Mouse (Mus musculus) forebrain, embryonic 15.5 days (tissue): ENCODE measurements around the gene Esrra. TPM values are rescaled to one million over a fixed set of nuclear protein-coding genes. Genes with fewer than 3 reads are reported as not detected.
"Not testable (repeated sequence)": the region's sequence is repeated elsewhere in the genome, so short reads cannot be mapped to it uniquely, and the experiment has no call there.

ENCODE experiments used
- ATAC-seq: fragments of 200-750 bp; cut with Nextera tagmentation; replicated peaks from 2 replicates; pipeline ENCODE4 v1.8.0; 2017; ENCODE audit warnings: mild to moderate bottlenecking, moderate TSS enrichment, moderate library complexity
- H3K27ac ChIP-seq: fragments of 300-500 bp; sonication (generic); replicated peaks from 2 replicates; pipeline ENCODE4 v1.5.1; 2015; ENCODE audit warnings: mild to moderate bottlenecking, inconsistent platforms
- H3K27me3 ChIP-seq: fragments of 300-500 bp; sonication (generic); 2 replicates; pipeline ENCODE4 v1.6.1; 2015; ENCODE audit warnings: inconsistent platforms
- H3K36me3 ChIP-seq: fragments of 300-500 bp; sonication (generic); 2 replicates; pipeline ENCODE4 v1.6.1; 2015; ENCODE audit warnings: mild to moderate bottlenecking, inconsistent platforms
- H3K4me1 ChIP-seq: fragments of 300-500 bp; sonication (generic); 2 replicates; pipeline ENCODE4 v1.6.1; 2015; ENCODE audit warnings: inconsistent platforms
- H3K4me2 ChIP-seq: fragments of 300-500 bp; sonication (generic); replicated peaks from 2 replicates; pipeline ENCODE4 v1.6.1; 2015; ENCODE audit warnings: mild to moderate bottlenecking, inconsistent platforms
- H3K4me3 ChIP-seq: fragments of 300-500 bp; sonication (generic); 2 replicates; pipeline ENCODE4 v1.5.1; 2015; ENCODE audit warnings: mild to moderate bottlenecking, inconsistent platforms
- H3K9ac ChIP-seq: fragments of 300-500 bp; sonication (generic); replicated peaks from 2 replicates; pipeline ENCODE4 v1.6.1; 2015; ENCODE audit warnings: mild to moderate bottlenecking, inconsistent platforms
- H3K9me3 ChIP-seq: fragments of 300-500 bp; sonication (generic); 2 replicates; pipeline ENCODE4 v1.6.1; 2016; ENCODE audit warnings: inconsistent platforms
- WGBS: fragments of 180-500 bp; shearing (Covaris S2); methylation state at CpG from one replicate; pipeline ENCODE4 v1.1.7; 2015; ENCODE audit warnings: mixed read lengths; 5-methylcytosine and 5-hydroxymethylcytosine counted together
- polyA plus RNA-seq: library from polyadenylated mRNA; unstranded; fragments of >200 nt; fragmentation: Nextera tagmentation; extraction: Ambion mirVana; gene quantifications from 2 replicates; pipeline ENCODE4 v1.2.1, GENCODE M21; 2015

The Esrra gene
- polyA plus RNA-seq, 1 experiment from 2014 or later = 20.3 TPM

GRCm38 (mm10) chr19:6914540-6914939 is 7.1 kb downstream of the Esrra start:
- ATAC-seq = no peak

GRCm38 (mm10) chr19:6913991-6914390 is 7.6 kb downstream of the Esrra start:
- no peak for ATAC-seq
- Histone ChIP-seq H3K4me3 (no peak overlapping the region), H3K27ac (no peak overlapping the region), H3K36me3 (peaks cover 33% of the 10 kb centered on the region), H3K27me3 (no peaks in the 10 kb centered on the region), H3K4me1 (peaks cover 12% of the 10 kb centered on the region), H3K9me3 (no peaks in the 10 kb centered on the region), H3K9ac (no peak overlapping the region), H3K4me2 (no peak overlapping the region)
- WGBS = 83% methylated on average over 11 of the region's 11 CpGs

More at GRCm38 (mm10) chr19:6914540-6914939, 7.1 kb downstream of the Esrra start:
- Histone ChIP-seq H3K9me3 (no peaks in the 10 kb centered on the region), H3K4me3 (no peak overlapping the region), H3K4me2 (no peak overlapping the region), H3K9ac (no peak overlapping the region), H3K4me1 (peaks cover 10% of the 10 kb centered on the region), H3K27me3 (no peaks in the 10 kb centered on the region), H3K36me3 (peaks cover 33% of the 10 kb centered on the region), H3K27ac (no peak overlapping the region)
- 91% methylated on average over 9 of the region's 9 CpGs for WGBS

DNA sequence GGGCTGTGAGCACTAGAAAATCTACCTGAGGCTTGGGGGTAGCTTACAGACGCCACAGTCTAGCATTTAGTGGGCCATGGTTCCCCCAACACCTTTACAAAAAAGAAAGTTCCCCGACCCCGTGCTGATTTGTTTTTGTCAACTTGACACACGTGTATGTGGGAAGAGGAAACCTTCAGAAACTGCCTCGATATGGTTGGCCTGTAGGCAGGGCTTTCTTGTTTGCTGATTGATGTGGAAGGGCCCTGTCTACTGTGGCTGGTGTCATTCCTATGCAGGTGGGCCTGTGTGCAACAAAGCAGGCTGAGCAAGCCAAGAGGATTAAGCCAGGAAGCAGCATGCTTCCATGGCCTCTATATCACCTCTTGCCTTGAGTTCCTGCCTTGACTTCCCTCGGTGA is 8.6 kb downstream of the Esrra start:
- Histone ChIP-seq H3K4me1 (peaks cover 22% of the 10 kb centered on the region), H3K4me2 (no peak overlapping the region), H3K4me3 (no peak overlapping the region), H3K9ac (no peak overlapping the region), H3K36me3 (peaks cover 28% of the 10 kb centered on the region), H3K27me3 (no peaks in the 10 kb centered on the region), H3K9me3 (no peaks in the 10 kb centered on the region), H3K27ac (no peak overlapping the region)
- no peak for ATAC-seq
- 92% methylated on average over 6 of the region's 6 CpGs for WGBS

GRCm38 (mm10) chr19:6912205-6912970 is 9.2 kb downstream of the Esrra start:
- 93% methylated on average over 15 of the region's 15 CpGs for WGBS
- no peak for ATAC-seq
- no peak overlapping the region for H3K27ac ChIP-seq

GRCm38 (mm10) chr19:6911101-6912074 is 10.2 kb downstream of the Esrra start:
- Histone ChIP-seq H3K27ac (no peak overlapping the region), H3K27me3 (no peaks in the 10 kb centered on the region), H3K4me2 (peak overlapping the region; percentile 13; the same call in 1 of the 2 replicates), H3K4me1 (peaks cover 26% of the 10 kb centered on the region), H3K4me3 (peak overlapping the region; percentile 20), H3K9ac (no peak overlapping the region), H3K36me3 (peaks cover 32% of the 10 kb centered on the region), H3K9me3 (no peaks in the 10 kb centered on the region)
- ATAC-seq = no peak
- WGBS = 75% methylated on average over 19 of the region's 19 CpGs

More at GRCm38 (mm10) chr19:6912205-6912970, 9.2 kb downstream of the Esrra start:
- H3K4me1 ChIP-seq = peaks cover 26% of the 10 kb centered on the region
- peaks cover 28% of the 10 kb centered on the region for H3K36me3 ChIP-seq
- no peak overlapping the region for H3K4me2 ChIP-seq
- H3K9ac ChIP-seq = no peak overlapping the region
- H3K9me3 ChIP-seq = no peaks in the 10 kb centered on the region
- H3K27me3 ChIP-seq = no peaks in the 10 kb centered on the region
- no peak overlapping the region for H3K4me3 ChIP-seq

DNA sequence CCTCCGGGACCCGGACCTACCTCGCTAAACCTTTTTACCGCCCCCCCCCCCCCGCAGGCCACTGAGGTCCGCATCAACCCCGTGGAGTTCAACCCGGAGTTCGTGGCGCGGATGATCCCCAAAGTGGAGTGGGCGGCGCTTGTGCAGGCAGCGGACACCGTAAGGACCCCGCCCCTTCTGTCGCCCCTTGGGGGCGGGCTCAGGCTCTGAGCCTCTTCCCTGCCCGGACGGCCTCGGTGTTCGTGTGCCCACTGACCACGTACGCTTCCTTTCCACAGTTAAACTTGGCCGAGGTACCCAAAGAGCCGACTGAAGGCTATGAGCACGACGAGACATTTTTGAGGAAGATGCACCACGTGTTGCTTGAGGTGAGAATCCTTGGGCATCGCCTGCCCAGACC is 11.3 kb downstream of the Esrra start:
- peak overlapping the region; percentile 97 for H3K27ac ChIP-seq
- peaks cover 35% of the 10 kb centered on the region for H3K36me3 ChIP-seq
- peak overlapping the region; percentile 69 for H3K9ac ChIP-seq
- WGBS = under 1% methylated on average over 30 of the region's 30 CpGs
- not testable (repeated sequence) for H3K27me3 ChIP-seq, H3K9me3 ChIP-seq
- H3K4me2 ChIP-seq = peak overlapping the region; percentile 73
- ATAC-seq = 0 out of 2 replicates have a peak, but pooled peaks have one; percentile 4
- H3K4me3 ChIP-seq = peak overlapping the region; percentile 60
- H3K4me1 ChIP-seq = peaks cover 26% of the 10 kb centered on the region

DNA sequence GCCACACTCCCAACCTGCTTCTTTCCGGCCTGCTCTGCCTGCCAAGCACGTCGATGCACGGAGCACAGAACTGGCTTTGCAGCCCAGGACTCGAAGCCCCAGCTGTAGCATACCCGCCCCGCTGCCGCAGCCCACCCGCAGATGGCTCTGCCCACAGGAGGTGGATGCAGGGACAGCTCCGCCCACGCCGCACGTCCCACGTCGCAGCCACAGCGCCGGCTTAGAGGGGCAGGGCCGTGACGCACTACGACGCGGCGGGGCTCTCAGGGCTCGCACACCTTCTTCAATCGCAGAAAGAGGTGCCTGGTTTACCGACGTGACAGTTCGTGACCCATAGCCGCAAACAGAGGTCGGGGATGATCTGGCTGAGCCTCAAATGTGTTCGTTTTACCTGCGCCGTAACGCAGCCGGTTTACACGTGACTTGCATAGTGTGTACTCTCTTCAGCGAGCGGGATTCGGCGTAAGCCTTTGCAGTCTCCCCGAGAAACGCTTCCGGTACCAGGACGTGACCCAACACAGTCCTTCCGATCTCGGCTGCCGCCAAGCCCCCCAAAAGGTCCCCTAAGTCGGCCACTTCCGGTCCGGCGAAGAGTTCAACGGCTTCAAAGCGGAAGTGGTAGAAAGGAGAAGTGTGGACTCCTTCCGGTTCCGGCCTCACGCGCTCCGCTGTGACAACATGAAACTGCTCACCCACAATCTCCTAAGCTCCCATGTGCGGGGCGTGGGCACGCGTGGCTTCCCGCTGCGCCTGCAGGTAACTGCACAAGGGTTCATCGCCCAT is 11.9 kb downstream of the Esrra start, which contains the start of the genes Trmt112 and Prdx5:
Gene Trmt112, plus strand, starts transcription at position 192 of the 783 bp plus-strand sequence.
Gene Prdx5, minus strand, starts transcription at position 600 of the 783 bp plus-strand sequence.
- H3K4me2 ChIP-seq = peak within 1 kb of the TSS; percentile 73
- under 1% methylated on average over 65 of the region's 65 CpGs for WGBS
- peaks cover 39% of the 10 kb centered on the region for H3K36me3 ChIP-seq

GRCm38 (mm10) chr19:6909021-6909420 is 12.6 kb downstream of the Esrra start:
- Histone ChIP-seq H3K27me3 (no peaks in the 10 kb centered on the region), H3K9me3 (no peaks in the 10 kb centered on the region), H3K9ac (peak overlapping the region; percentile 69), H3K4me3 (peak overlapping the region; percentile 60), H3K27ac (peak overlapping the region; percentile 97), H3K4me2 (peak overlapping the region; percentile 73), H3K36me3 (peaks cover 39% of the 10 kb centered on the region), H3K4me1 (peaks cover 26% of the 10 kb centered on the region)
- no peak for ATAC-seq
- WGBS = 13% methylated on average over 11 of the region's 11 CpGs

More for the DNA sequence above, 11.9 kb downstream of the Esrra start, which contains the start of the genes Trmt112 and Prdx5:
- Histone ChIP-seq H3K27ac (peak within 1 kb of the TSS; percentile 97), H3K9ac (peak within 1 kb of the TSS; percentile 69), H3K27me3 (no peaks in the 10 kb centered on the region), H3K4me3 (peak within 1 kb of the TSS; percentile 60), H3K9me3 (no peaks in the 10 kb centered on the region), H3K4me1 (peaks cover 26% of the 10 kb centered on the region)
- ATAC-seq = peak; percentile 93

DNA sequence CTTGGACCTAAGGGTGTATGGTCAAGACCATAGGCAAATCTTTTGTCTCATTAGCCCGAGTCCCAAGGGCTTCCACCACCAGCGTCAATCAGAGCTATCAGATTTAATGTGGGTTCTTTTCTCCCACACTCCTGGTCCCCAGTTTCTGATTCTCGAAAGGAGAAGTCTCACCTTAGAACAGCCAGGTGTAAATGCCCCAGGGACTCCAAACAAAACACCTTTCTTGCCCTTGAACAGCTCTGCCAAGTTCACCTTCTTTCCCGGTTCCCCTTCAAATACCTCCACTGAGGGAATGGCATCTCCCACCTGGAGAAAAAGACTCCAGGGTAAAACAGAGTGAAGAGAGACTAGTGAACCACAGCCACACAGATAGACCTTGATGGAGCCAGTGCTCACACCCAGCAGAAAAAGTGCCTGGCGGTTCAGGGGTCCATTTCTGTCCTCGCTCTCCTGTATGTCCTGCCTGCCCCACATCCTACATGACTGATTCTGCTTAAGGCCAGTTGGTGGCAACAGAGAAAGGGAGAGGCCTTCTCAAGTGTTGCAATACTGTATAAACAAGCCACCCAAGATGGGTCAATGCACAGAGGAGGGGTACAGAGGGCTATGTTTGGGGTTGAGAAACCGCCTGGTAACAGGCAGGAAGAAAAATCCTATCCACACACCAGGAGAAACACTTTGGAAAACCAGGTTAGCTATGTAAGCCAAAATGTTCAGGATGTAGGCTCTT is 13.6 kb downstream of the Esrra start:
- H3K27me3 ChIP-seq = no peaks in the 10 kb centered on the region
- H3K9ac ChIP-seq = 0 out of 2 replicates have a peak overlapping the region, but pooled peaks have one; percentile 0
- no peak for ATAC-seq
- peaks cover 30% of the 10 kb centered on the region for H3K36me3 ChIP-seq
- no peak overlapping the region for H3K4me3 ChIP-seq
- 89% methylated on average over 7 of the region's 7 CpGs for WGBS
- no peak overlapping the region for H3K27ac ChIP-seq
- H3K4me1 ChIP-seq = peaks cover 26% of the 10 kb centered on the region
- peak overlapping the region; percentile 73 for H3K4me2 ChIP-seq
- no peaks in the 10 kb centered on the region for H3K9me3 ChIP-seq

DNA sequence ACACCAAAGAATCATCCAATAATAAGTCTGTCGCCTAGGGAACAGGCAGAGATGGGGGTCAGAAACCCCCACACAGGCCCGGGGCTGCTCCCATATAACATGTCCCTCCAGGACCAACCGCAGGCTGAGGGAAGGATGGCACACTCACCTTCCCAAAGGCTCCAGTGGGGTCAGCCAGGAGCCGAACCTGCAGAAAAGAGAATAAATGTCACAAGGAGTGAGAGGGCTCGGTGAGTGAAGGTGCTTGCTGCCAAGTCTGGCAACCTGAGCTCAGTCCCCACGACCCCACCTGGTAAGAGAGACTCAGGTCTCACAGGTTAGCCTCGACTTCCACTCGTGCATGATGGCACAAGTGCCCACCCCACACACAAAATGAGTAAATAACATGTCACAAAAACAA is 14.5 kb downstream of the Esrra start:
- no peak overlapping the region for H3K27ac ChIP-seq
- H3K4me3 ChIP-seq = no peak overlapping the region
- no peaks in the 10 kb centered on the region for H3K9me3 ChIP-seq
- ATAC-seq = no peak
- H3K4me1 ChIP-seq = peaks cover 26% of the 10 kb centered on the region
- H3K36me3 ChIP-seq = peaks cover 21% of the 10 kb centered on the region
- H3K4me2 ChIP-seq = no peak overlapping the region
- 93% methylated on average over 8 of the region's 8 CpGs for WGBS
- no peak overlapping the region for H3K9ac ChIP-seq
- H3K27me3 ChIP-seq = no peaks in the 10 kb centered on the region

DNA sequence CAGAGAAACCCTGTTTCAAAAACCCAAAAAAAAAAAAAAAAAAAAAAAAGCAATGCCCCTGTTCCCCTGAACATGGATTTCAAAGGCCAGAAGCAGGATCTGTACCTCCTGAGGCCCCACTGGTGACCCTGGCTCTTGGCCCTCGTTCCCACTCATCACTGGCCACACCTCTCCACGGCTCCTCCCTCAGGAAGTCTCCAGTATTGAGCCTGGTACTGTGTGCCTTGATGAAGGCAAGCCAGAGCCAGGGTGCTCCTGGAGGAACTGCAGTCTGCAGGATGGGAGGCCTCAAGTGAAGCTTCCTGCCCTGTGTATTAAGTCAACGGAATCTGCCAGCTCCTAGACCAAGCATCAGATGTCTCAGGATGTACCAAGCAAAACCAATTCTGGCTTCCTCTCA is 15.4 kb downstream of the Esrra start:
- Histone ChIP-seq H3K9ac (no peak overlapping the region), H3K4me3 (no peak overlapping the region), H3K4me1 (peaks cover 23% of the 10 kb centered on the region), H3K9me3 (no peaks in the 10 kb centered on the region), H3K27me3 (no peaks in the 10 kb centered on the region), H3K36me3 (0 out of 2 replicates have a peak, but pooled peaks cover 13% of the 10 kb centered on the region), H3K4me2 (no peak overlapping the region), H3K27ac (no peak overlapping the region)
- ATAC-seq = no peak
- 92% methylated on average over 3 of the region's 3 CpGs for WGBS
